Mouse (Mus musculus): ENCODE results near the gene Rs1. TPM values are rescaled to one million over a fixed set of nuclear protein-coding genes. Genes with fewer than 3 reads are reported as not detected.
"Not testable (repeated sequence)": the region's sequence is repeated elsewhere in the genome, so short reads cannot be mapped to it uniquely, and the experiment has no call there.

Gene Rs1
- 0.08 and 0.18 TPM in 2 replicates for polyA plus RNA-seq (2015; fragmentation: Nextera tagmentation; extraction: Ambion mirVana)

DNA sequence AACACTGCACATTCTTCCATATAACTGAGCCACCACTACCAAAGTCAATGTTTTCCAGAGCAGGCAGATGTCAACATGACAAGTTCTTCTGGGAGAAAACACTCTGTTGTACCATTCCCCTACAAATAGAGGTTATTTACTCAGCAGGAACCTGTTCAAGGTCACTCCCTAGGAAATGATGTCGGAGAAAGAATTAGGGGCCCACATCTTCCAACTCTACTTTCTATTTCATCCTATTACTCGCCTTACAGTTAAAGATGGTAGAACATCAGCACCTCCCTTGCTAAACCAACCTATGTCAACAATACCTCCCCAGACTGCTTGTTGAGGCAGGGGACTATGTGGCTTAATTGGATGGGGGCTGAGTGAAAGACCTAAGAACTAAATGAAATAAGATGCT is at the start of gene Rs1:
Gene Rs1 (plus strand): TSS at position 301 of the 400 bp plus-strand sequence.
- ATAC-seq (replicated peaks): no peak
- Histone ChIP-seq H3K4me1 (peaks cover 3% of the 10 kb centered on the region; the same call in 1 of the 2 replicates), H3K27me3 (no peaks in the 10 kb centered on the region), H3K9me3 (no peaks in the 10 kb centered on the region), H3K9ac (replicated peaks) (no peak within 1 kb of the TSS), H3K27ac (replicated peaks) (no peak within 1 kb of the TSS), H3K4me2 (replicated peaks) (peak within 1 kb of the TSS; percentile 25), H3K36me3 (no peaks in the 10 kb centered on the region), H3K4me3 (peak within 1 kb of the TSS; percentile 46)
- WGBS: 81% methylated on average over 2 of the region's 2 CpGs

DNA sequence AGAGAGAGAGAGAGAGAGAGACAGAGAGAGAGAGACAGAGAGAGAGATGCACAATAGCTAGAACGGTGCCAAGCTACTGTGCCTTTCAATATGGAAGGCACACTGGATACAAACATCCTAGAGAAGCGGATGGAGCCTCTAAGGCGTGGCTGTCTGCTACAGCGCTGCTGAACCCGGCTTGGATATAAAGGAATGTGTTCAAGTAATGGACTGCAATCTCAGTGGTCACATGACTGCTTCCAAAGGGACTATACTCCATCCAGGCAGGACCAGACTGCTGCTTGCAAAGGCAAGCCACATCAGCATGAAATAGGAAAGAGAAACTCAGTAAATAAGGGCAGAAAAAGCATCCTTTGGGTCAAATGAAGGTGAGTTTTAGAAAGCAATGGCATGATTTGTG is 32.2 kb upstream of the Rs1 start, which contains the start of gene Ppef1:
Gene Ppef1 (minus strand): TSS at position 116 of the 400 bp plus-strand sequence.
- no peak within 1 kb of the TSS for H3K27ac ChIP-seq (replicated peaks)
- no peaks in the 10 kb centered on the region for H3K27me3 ChIP-seq
- 78% methylated on average over 5 of the region's 5 CpGs for WGBS
- no peak within 1 kb of the TSS for H3K9ac ChIP-seq (replicated peaks)
- no peak for ATAC-seq (replicated peaks)
- no peak within 1 kb of the TSS for H3K4me2 ChIP-seq (replicated peaks)
- no peak within 1 kb of the TSS for H3K4me3 ChIP-seq
- H3K4me1 ChIP-seq: no peaks in the 10 kb centered on the region
- no peaks in the 10 kb centered on the region for H3K9me3 ChIP-seq
- H3K36me3 ChIP-seq: no peaks in the 10 kb centered on the region

DNA sequence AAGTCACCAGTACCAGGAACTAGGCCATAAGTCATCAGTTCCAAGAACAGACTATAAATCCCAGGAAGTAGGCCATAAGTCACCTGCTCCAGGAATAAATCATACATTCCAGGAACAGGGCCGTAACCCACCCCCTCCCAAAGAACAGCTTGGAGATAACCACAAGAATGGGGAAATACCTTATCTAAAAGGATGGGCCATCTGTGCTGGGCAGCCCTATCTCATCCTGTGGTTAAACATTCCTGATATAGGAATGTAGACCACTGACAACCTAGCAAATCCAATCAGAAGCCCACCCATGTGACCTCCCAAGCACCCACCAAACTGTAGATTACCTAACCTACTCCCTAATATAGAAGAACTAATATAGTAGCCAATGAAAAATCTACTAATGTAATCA is 22.4 kb upstream of the Rs1 start:
- Histone ChIP-seq H3K36me3 (no peaks in the 10 kb centered on the region), H3K4me3 (no peak overlapping the region), H3K9ac (replicated peaks) (no peak overlapping the region), H3K27ac (replicated peaks) (no peak overlapping the region), H3K4me1 (no peaks in the 10 kb centered on the region), H3K4me2 (replicated peaks) (no peak overlapping the region), H3K27me3 (no peaks in the 10 kb centered on the region), H3K9me3 (no peaks in the 10 kb centered on the region)
- no peak for ATAC-seq (replicated peaks)
- 82% methylated on average over 1 of the region's 1 CpGs for WGBS

DNA sequence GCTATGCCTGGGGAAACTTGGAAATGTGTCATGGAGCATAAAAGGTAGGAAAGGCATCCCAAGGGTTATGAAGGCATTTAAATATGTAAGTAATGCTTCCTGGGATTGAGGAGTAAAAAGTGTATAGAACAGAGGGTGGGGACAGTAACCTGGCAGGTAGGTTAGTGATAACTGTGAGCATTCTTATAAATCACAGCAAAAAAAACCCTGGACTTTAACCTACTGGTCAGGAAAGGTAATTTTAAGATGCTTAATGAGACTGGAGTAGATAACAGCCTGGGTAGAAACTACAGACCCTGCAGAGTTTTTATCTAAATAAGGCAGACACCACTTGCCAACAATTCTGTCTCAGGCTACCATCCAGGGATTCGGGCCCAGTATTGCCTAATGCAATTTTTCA is 19.2 kb upstream of the Rs1 start:
- ATAC-seq (replicated peaks): no peak
- no peak overlapping the region for H3K4me3 ChIP-seq
- no peak overlapping the region for H3K4me2 ChIP-seq (replicated peaks)
- no peak overlapping the region for H3K27ac ChIP-seq (replicated peaks)
- no peak overlapping the region for H3K9ac ChIP-seq (replicated peaks)
- H3K36me3 ChIP-seq: no peaks in the 10 kb centered on the region
- no peaks in the 10 kb centered on the region for H3K9me3 ChIP-seq
- 74% methylated on average over 1 of the region's 1 CpGs for WGBS
- no peaks in the 10 kb centered on the region for H3K4me1 ChIP-seq
- no peaks in the 10 kb centered on the region for H3K27me3 ChIP-seq

DNA sequence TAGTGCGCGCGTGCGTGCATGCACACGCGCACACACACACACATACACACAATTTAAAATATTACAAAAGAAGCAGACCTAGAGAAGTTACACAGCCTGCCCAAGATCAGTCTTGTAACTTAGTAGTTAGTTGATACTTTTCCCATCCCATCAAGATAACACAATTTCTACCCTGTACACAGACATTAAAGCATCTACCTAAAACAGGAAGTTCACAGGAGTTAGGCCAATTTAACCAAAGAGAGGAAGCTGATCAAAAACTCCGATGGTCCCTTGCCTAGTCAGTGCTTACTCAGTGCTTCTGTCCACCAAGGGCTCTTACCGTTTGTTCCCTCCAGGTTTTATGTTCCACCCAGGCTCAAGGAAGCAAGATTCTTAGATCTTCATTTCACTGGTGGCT is 17.0 kb upstream of the Rs1 start:
- H3K9ac ChIP-seq (replicated peaks): no peak overlapping the region
- H3K27ac ChIP-seq (replicated peaks): no peak overlapping the region
- WGBS: 98% methylated on average over 8 of the region's 8 CpGs
- no peak for ATAC-seq (replicated peaks)
- H3K27me3 ChIP-seq: peaks cover 3% of the 10 kb centered on the region; the same call in 1 of the 2 replicates
- no peaks in the 10 kb centered on the region for H3K4me1 ChIP-seq
- H3K36me3 ChIP-seq: no peaks in the 10 kb centered on the region
- no peak overlapping the region for H3K4me2 ChIP-seq (replicated peaks)
- H3K9me3 ChIP-seq: no peaks in the 10 kb centered on the region
- H3K4me3 ChIP-seq: no peak overlapping the region

DNA sequence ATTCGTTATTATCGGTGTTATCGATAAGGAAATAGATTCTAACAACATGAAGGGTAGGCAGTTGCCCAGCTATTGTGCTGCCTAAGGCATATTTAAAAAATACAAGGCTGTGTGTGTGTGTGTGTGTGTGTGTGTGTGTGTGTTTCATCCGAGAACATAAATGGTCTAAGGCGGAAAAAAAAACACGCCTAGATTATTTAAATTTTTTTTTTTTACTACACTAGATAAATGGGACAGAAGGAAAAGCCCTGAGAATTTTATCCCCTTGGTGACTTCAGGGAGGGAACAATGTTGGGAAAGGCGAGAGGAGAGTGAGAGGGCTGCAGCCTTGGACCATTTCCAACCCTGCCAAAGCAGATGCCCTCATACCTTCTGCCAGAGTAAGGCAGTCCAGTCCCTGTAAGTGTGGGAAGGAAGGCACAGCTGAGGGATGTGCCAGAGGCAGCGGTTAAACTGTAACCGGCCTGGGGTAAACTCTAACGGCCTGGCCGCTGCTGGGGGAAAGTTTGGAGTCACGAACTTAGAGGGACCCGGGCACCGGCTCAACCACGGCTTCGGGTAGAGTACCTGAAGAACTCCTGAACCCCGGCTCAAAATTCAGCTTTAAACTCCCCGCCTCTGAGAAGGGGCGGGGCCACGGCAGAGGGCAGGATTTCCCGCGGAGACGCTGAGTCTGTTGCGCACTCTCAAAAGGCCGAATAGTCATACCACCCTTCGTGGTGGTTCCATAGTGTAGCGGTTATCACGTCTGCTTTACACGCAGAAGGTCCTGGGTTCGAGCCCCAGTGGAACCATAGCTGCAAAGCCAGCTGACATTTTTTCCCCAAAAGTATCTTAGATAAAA is 2.2 kb upstream of the Rs1 start:
- peak overlapping the region; percentile 46 for H3K4me3 ChIP-seq
- ATAC-seq (replicated peaks): peak; percentile 97
- peaks cover 3% of the 10 kb centered on the region; the same call in 1 of the 2 replicates for H3K4me1 ChIP-seq
- no peak overlapping the region for H3K9ac ChIP-seq (replicated peaks)
- no peak overlapping the region for H3K27ac ChIP-seq (replicated peaks)
- H3K27me3 ChIP-seq: no peaks in the 10 kb centered on the region
- H3K36me3 ChIP-seq: no peaks in the 10 kb centered on the region
- H3K9me3 ChIP-seq: no peaks in the 10 kb centered on the region
- 26% methylated on average over 30 of the region's 30 CpGs for WGBS
- peak overlapping the region; percentile 43 for H3K4me2 ChIP-seq (replicated peaks)

DNA sequence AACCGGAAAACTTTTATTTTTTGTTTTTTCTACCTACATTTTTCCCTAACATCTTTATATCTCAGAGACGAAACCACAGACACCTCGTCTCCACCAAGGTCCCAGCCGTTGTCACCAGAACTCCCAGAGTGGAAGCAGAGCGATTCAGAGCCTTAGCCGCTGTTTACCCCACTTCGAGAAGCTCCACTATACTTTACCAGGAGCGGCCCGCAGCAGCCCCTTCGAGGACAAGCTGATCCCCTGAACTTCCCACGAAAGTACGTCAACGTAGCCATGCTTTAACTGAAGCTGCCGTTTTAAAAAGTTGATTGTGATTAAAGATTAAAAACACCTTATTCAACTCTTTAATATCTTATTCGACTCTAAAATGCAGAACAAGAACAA is 1.6 kb upstream of the Rs1 start:
- H3K9me3 ChIP-seq: no peaks in the 10 kb centered on the region
- peak overlapping the region; percentile 46 for H3K4me3 ChIP-seq
- H3K9ac ChIP-seq (replicated peaks): no peak overlapping the region
- H3K4me2 ChIP-seq (replicated peaks): peak overlapping the region; percentile 25
- no peaks in the 10 kb centered on the region for H3K27me3 ChIP-seq
- ATAC-seq (replicated peaks): peak; percentile 91
- no peak overlapping the region for H3K27ac ChIP-seq (replicated peaks)
- WGBS: 28% methylated on average over 15 of the region's 15 CpGs
- H3K36me3 ChIP-seq: no peaks in the 10 kb centered on the region
- peaks cover 3% of the 10 kb centered on the region; the same call in 1 of the 2 replicates for H3K4me1 ChIP-seq

DNA sequence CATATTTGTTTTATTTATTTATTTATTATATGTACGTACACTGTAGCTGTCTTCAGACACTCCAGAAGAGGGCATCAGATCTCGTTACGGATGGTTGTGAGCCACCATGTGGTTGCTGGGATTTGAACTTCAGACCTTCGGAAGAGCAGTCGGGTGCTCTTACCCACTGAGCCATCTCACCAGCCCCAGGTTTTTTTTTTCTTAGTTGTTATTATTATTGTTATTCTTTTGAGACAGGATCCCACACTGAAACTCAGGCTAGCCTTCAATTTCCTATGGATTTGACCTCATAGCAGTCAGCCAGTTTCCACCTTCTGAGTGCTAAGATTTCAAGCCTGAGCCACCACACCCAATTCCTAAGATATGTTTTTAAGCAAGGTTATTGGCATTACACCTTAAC is 1.8 kb downstream of the Rs1 start:
- not testable (repeated sequence) for H3K4me1 ChIP-seq; ATAC-seq (replicated peaks); H3K27me3 ChIP-seq; H3K9me3 ChIP-seq; H3K4me3 ChIP-seq; H3K9ac ChIP-seq (replicated peaks); H3K36me3 ChIP-seq; H3K27ac ChIP-seq (replicated peaks); H3K4me2 ChIP-seq (replicated peaks)
- 86% methylated on average over 5 of the region's 5 CpGs for WGBS

DNA sequence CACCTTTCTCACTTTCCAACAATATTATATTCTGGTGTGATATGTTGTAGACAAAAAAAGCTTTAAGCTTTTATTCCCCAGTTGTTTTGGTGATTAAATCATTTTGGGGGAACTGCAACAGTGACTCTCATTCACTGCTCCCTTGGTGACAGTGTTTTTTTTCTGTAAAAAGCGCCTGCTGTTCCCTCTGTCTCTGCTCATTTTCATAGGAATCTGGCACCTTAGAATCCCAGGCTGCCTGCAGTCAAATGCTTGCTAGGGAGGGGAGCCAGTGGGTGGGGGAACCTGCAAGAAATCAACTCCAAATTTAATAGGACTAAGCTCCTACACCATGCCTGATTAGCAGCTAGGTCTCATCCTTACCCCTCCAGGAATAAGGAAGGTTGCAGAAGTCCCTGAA is 5.2 kb downstream of the Rs1 start:
- Histone ChIP-seq H3K4me3 (no peak overlapping the region), H3K4me1 (no peaks in the 10 kb centered on the region), H3K27ac (replicated peaks) (peak overlapping the region; percentile 43; the same call in 1 of the 2 replicates), H3K36me3 (no peaks in the 10 kb centered on the region), H3K27me3 (no peaks in the 10 kb centered on the region), H3K9me3 (no peaks in the 10 kb centered on the region), H3K9ac (replicated peaks) (no peak overlapping the region), H3K4me2 (replicated peaks) (no peak overlapping the region)
- ATAC-seq (replicated peaks): peak; percentile 73
- 29% methylated on average over 1 of the region's 1 CpGs for WGBS

DNA sequence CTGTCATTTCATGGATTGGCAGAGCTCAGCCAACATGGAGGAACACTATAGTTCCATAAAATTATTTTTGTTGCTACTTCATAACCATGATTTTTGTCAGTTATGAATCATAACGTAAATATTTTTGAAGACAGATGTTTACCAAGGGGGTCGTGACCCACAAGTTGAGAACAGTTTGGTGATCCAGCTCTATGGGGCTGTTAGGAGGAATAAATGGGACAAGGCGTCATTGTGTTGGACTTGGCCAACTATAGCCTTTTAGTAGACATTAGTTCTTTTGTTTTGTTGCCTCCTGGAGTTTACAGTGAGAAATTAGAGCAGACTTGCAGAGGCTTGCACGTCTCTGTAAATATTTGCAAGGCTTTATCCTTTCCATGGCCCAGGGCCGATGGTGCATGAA is 14.5 kb downstream of the Rs1 start:
- Histone ChIP-seq H3K9ac (replicated peaks) (no peak overlapping the region), H3K4me3 (no peak overlapping the region), H3K27me3 (no peaks in the 10 kb centered on the region), H3K36me3 (no peaks in the 10 kb centered on the region), H3K4me1 (no peaks in the 10 kb centered on the region), H3K27ac (replicated peaks) (no peak overlapping the region), H3K4me2 (replicated peaks) (no peak overlapping the region), H3K9me3 (no peaks in the 10 kb centered on the region)
- no peak for ATAC-seq (replicated peaks)
- 73% methylated on average over 5 of the region's 5 CpGs for WGBS

DNA sequence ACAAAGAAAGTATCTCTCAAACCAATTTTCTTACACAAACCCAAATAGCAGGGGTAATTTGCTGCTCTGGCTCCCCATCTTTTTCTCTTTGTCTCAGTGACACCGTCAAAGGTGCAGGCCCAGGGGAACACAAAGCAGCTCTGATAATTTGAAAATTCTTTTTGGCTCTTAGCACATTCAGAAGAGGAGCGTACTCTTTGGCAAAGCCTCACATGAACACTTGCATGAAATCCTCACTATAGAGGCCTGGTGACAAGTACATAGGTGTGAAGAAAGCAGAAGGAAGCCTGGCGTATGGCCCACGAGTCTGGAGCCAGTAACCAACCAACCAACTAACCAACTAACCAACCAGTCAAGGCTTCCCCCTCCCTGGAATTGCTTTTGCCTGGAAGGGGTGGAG is 27.1 kb downstream of the Rs1 start:
- Histone ChIP-seq H3K4me3 (no peak overlapping the region), H3K27ac (replicated peaks) (0 out of 2 replicates have a peak overlapping the region, but pooled peaks have one; percentile 37), H3K9ac (replicated peaks) (no peak overlapping the region), H3K4me2 (replicated peaks) (no peak overlapping the region), H3K27me3 (no peaks in the 10 kb centered on the region), H3K9me3 (no peaks in the 10 kb centered on the region), H3K36me3 (no peaks in the 10 kb centered on the region), H3K4me1 (no peaks in the 10 kb centered on the region)
- ATAC-seq (replicated peaks): peak; percentile 53; the same call in 1 of the 2 replicates
- 45% methylated on average over 4 of the region's 4 CpGs for WGBS

DNA sequence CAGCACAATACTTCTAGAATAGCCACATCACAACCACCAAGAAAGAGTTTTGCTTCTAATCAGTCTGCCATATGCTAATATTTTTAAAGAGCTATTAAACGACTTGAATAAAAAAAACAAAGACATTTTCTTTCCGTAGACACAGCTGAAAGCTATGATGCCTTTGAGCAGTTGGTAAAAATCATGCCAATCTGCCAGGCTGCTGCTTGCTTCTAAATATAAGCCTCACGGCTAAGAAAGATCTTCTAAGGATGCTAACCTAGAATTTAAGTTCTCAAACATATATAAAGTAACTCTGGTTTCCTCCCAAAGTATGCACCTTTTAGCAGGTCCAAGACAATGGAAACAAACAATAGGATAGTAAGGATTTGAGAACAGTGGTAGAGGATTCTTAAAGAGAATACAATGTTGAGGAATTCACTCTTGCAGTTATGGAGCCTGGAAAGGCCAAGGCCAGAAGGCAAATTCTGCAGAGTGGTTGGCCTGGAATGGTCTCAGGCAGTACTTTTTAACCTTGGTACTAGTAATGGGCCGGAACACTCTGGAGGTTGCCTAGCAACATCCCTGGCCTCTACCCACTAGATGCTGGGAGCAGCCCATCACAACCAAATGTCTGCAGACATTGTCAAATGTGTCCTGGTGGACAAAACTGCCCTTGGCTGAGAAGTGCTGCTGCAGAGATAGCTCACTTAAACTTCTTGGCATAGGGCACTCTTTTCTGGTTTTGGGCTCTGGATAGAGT is 36.8 kb downstream of the Rs1 start:
- 61% methylated on average over 4 of the region's 4 CpGs for WGBS
- Histone ChIP-seq H3K9me3 (no peaks in the 10 kb centered on the region), H3K27me3 (no peaks in the 10 kb centered on the region), H3K36me3 (no peaks in the 10 kb centered on the region), H3K4me3 (no peak overlapping the region), H3K9ac (replicated peaks) (no peak overlapping the region), H3K4me1 (peaks cover 3% of the 10 kb centered on the region; the same call in 1 of the 2 replicates), H3K27ac (replicated peaks) (no peak overlapping the region), H3K4me2 (replicated peaks) (no peak overlapping the region)
- no peak for ATAC-seq (replicated peaks)

Measured in forebrain, embryonic 15.5 days (tissue).